Mouse (Mus musculus): ENCODE measurements around the gene Spata25. TPM values are rescaled to one million over a fixed set of nuclear protein-coding genes. Genes with fewer than 3 reads are reported as not detected.

Gene Spata25
- total RNA-seq (2023): not detected

GRCm38 (mm10) chr2:164828437-164828836 is at the start of gene Spata25:
TSS of gene Spata25 (minus strand) at chr2:164828537.

GRCm38 (mm10) chr2:164857101-164857821 is 28.9 kb upstream of the Spata25 start, which contains the start of gene Pltp:
TSS of gene Pltp (minus strand) at chr2:164857711.

GRCm38 (mm10) chr2:164833314-164833959 is 5.1 kb upstream of the Spata25 start, which contains the start of gene Neurl2:
TSS of gene Neurl2 (minus strand) at chr2:164833456.

GRCm38 (mm10) chr2:164832748-164833301 is 4.5 kb upstream of the Spata25 start, which contains the start of gene Ctsa:
TSS of gene Ctsa (plus strand) at chr2:164832873.

GRCm38 (mm10) chr2:164822636-164823165 is 5.6 kb downstream of the Spata25 start, which contains the start of gene Zswim1:
TSS of gene Zswim1 (plus strand) at chr2:164822686.

GRCm38 (mm10) chr2:164804533-164805331 is 23.6 kb downstream of the Spata25 start, which contains the start of the genes Acot8 and Zswim3:
TSS of gene Acot8 (minus strand) at chr2:164804882.
TSS of gene Zswim3 (plus strand) at chr2:164805098.

GRCm38 (mm10) chr2:164785481-164786387 is 42.6 kb downstream of the Spata25 start, which contains the start of gene Snx21:
TSS of gene Snx21 (plus strand) at chr2:164785823.

GRCm38 (mm10) chr2:164779481-164780086 is 48.8 kb downstream of the Spata25 start, which contains the start of gene Tnnc2:
TSS of gene Tnnc2 (minus strand) at chr2:164779967.

Other genes starting within 250 kb of the Spata25 start
- gene Wfdc6a, start 243.1 kb downstream of the Spata25 start, total RNA-seq (2023): not detected
- gene Eppin, start 234.9 kb downstream of the Spata25 start, total RNA-seq (2023): not detected
- not detected for gene Wfdc6b, start 215.0 kb downstream of the Spata25 start, total RNA-seq (2023)
- gene Wfdc8, start 214.9 kb downstream of the Spata25 start, total RNA-seq (2023): not detected
- not detected for gene Wfdc16, start 189.7 kb downstream of the Spata25 start, total RNA-seq (2023)
- gene Wfdc10, start 172.5 kb downstream of the Spata25 start, total RNA-seq (2023): 10 to 100 TPM; 13.6 to 15.0 TPM
- not detected for gene Wfdc9, start 172.0 kb downstream of the Spata25 start, total RNA-seq (2023)
- gene Wfdc11, start 154.4 kb downstream of the Spata25 start, total RNA-seq (2023): not detected
- gene Wfdc13, start 143.4 kb downstream of the Spata25 start, total RNA-seq (2023): not detected
- gene Spint4, start 130.0 kb downstream of the Spata25 start, total RNA-seq (2023): not detected
- not detected for gene Spint5, start 113.2 kb downstream of the Spata25 start, total RNA-seq (2023)
- under 1 TPM in 1 of 2 experiments, not detected in 1; 0.22 TPM for gene Wfdc3, start 82.6 kb downstream of the Spata25 start, total RNA-seq (2023)
- 10 to 100 TPM; 28.8 to 32.0 TPM for gene Dnttip1, start 82.6 kb downstream of the Spata25 start, total RNA-seq (2023)
- 100 to 1,000 TPM; 118 to 133 TPM for gene Ube2c, start 58.6 kb downstream of the Spata25 start, total RNA-seq (2023)
- 1 to 10 TPM in 1 of 2 experiments, under 1 TPM in 1; 0.70 to 1.4 TPM for gene Tnnc2, start 48.6 kb downstream of the Spata25 start, total RNA-seq (2023)
- 1 to 10 TPM; 3.3 to 3.8 TPM for gene Snx21, start 42.7 kb downstream of the Spata25 start, total RNA-seq (2023)
- gene Acot8, start 23.7 kb downstream of the Spata25 start, total RNA-seq (2023): 10 to 100 TPM; 41.6 to 50.0 TPM
- gene Zswim3, start 23.4 kb downstream of the Spata25 start, total RNA-seq (2023): 1 to 10 TPM; 3.4 to 4.4 TPM
- 1 to 10 TPM; 3.4 to 3.6 TPM for gene Zswim1, start 5.9 kb downstream of the Spata25 start, total RNA-seq (2023)
- gene Ctsa, start 4.3 kb upstream of the Spata25 start, total RNA-seq (2023): 100 to 1,000 TPM; 182 to 209 TPM
- 1 to 10 TPM; 1.7 to 2.3 TPM for gene Neurl2, start 4.9 kb upstream of the Spata25 start, total RNA-seq (2023)
- 1 to 10 TPM; 8.9 to 9.6 TPM for gene Pltp, start 29.2 kb upstream of the Spata25 start, total RNA-seq (2023)
- 10 to 100 TPM; 51.1 to 56.8 TPM for gene Pcif1, start 50.8 kb upstream of the Spata25 start, total RNA-seq (2023)
- gene Zfp335, start 83.2 kb upstream of the Spata25 start, total RNA-seq (2023): 10 to 100 TPM; 28.2 to 29.1 TPM
- 1,000 to 10,000 TPM; 1,731 to 1,759 TPM for gene Mmp9, start 112.2 kb upstream of the Spata25 start, total RNA-seq (2023)
- gene Slc12a5, start 132.3 kb upstream of the Spata25 start, total RNA-seq (2023): 1 to 10 TPM; 4.2 to 6.0 TPM
- gene Ncoa5, start 206.3 kb upstream of the Spata25 start, total RNA-seq (2023): 10 to 100 TPM; 20.7 to 21.4 TPM
- 1 to 10 TPM; 7.0 to 8.6 TPM for gene Cd40, start 227.1 kb upstream of the Spata25 start, total RNA-seq (2023)

All from neutrophil, adult 83 days (primary cell).